Mouse (Mus musculus): ENCODE data around the gene Camkmt.

Camkmt gene

GRCm38 (mm10) chr17:85090120-85091099 lies at the start of gene Camkmt, which contains the start of gene Prepl:
Camkmt (plus strand) TSS chr17:85090552.
Prepl (minus strand) TSS chr17:85090241.
- peak; percentile 92 for DNase-seq (ENCODE audit: low spot score in 2 of 2)

GRCm38 (mm10) chr17:85040913-85041312 lies 49.4 kb upstream of the Camkmt start:
- DNase-seq (ENCODE audit: low spot score in 2 of 2), result no peak

- no peak for DNase-seq (ENCODE audit: low spot score in 2 of 2)
These were observed 47.9 kb upstream of the Camkmt start for GRCm38 (mm10) chr17:85042419-85042818.

GRCm38 (mm10) chr17:85043404-85043816 lies 46.9 kb upstream of the Camkmt start:
- no peak for DNase-seq (ENCODE audit: low spot score in 2 of 2)

- DNase-seq (ENCODE audit: low spot score in 2 of 2), result no peak
These were observed 45.9 kb upstream of the Camkmt start for GRCm38 (mm10) chr17:85044466-85044865.

GRCm38 (mm10) chr17:85045160-85045559 lies 45.2 kb upstream of the Camkmt start:
- no peak for DNase-seq (ENCODE audit: low spot score in 2 of 2)

GRCm38 (mm10) chr17:85048379-85048778 lies 42.0 kb upstream of the Camkmt start:
- DNase-seq (ENCODE audit: low spot score in 2 of 2), result no peak

GRCm38 (mm10) chr17:85058276-85058675 lies 32.1 kb upstream of the Camkmt start:
- DNase-seq (ENCODE audit: low spot score in 2 of 2), result no peak

GRCm38 (mm10) chr17:85059136-85059535 lies 31.2 kb upstream of the Camkmt start:
- DNase-seq (ENCODE audit: low spot score in 2 of 2), result no peak

GRCm38 (mm10) chr17:85063560-85063959 lies 26.8 kb upstream of the Camkmt start:
- DNase-seq (ENCODE audit: low spot score in 2 of 2), result no peak

- DNase-seq (ENCODE audit: low spot score in 2 of 2), result no peak
These were observed 23.0 kb upstream of the Camkmt start for GRCm38 (mm10) chr17:85067331-85067730.

- DNase-seq (ENCODE audit: low spot score in 2 of 2), result no peak
These were observed 19.7 kb upstream of the Camkmt start for GRCm38 (mm10) chr17:85070658-85071057.

GRCm38 (mm10) chr17:85071088-85071775 lies 19.1 kb upstream of the Camkmt start:
- no peak for DNase-seq (ENCODE audit: low spot score in 2 of 2)

- DNase-seq (ENCODE audit: low spot score in 2 of 2), result no peak
These were observed 18.0 kb upstream of the Camkmt start for GRCm38 (mm10) chr17:85072383-85072782.

GRCm38 (mm10) chr17:85073214-85073613 lies 17.1 kb upstream of the Camkmt start:
- DNase-seq (ENCODE audit: low spot score in 2 of 2), result no peak

- no peak for DNase-seq (ENCODE audit: low spot score in 2 of 2)
These were observed 16.3 kb upstream of the Camkmt start for GRCm38 (mm10) chr17:85074083-85074482.

- DNase-seq (ENCODE audit: low spot score in 2 of 2), result no peak
These were observed 11.1 kb upstream of the Camkmt start for GRCm38 (mm10) chr17:85079276-85079675.

GRCm38 (mm10) chr17:85080781-85081180 lies 9.6 kb upstream of the Camkmt start:
- no peak for DNase-seq (ENCODE audit: low spot score in 2 of 2)

- DNase-seq (ENCODE audit: low spot score in 2 of 2), result no peak
These were observed 5.0 kb upstream of the Camkmt start for GRCm38 (mm10) chr17:85085335-85085734.

- no peak for DNase-seq (ENCODE audit: low spot score in 2 of 2)
These were observed 3.9 kb upstream of the Camkmt start for GRCm38 (mm10) chr17:85086501-85086900.

GRCm38 (mm10) chr17:85087591-85087990 lies 2.8 kb upstream of the Camkmt start:
- no peak for DNase-seq (ENCODE audit: low spot score in 2 of 2)

GRCm38 (mm10) chr17:85088401-85088800 lies 2.0 kb upstream of the Camkmt start:
- DNase-seq (ENCODE audit: low spot score in 2 of 2), result no peak

GRCm38 (mm10) chr17:85089011-85089410 lies 1.3 kb upstream of the Camkmt start:
- no peak for DNase-seq (ENCODE audit: low spot score in 2 of 2)
